Mouse (Mus musculus) heart, postnatal 0 days (tissue): ENCODE results near the gene Ahctf1.
"Not testable (repeated sequence)": the region's sequence is repeated elsewhere in the genome, so short reads cannot be mapped to it uniquely, and the experiment has no call there.

Experiments
- CTCF ChIP-seq: IDR thresholded peaks from 2 replicates; pipeline ENCODE4 v1.5.1; 2016; ENCODE audit warnings: antibody characterized with exemption, control low read depth, low read depth
- EP300 ChIP-seq: IDR thresholded peaks from 2 replicates; pipeline ENCODE4 v1.6.1; 2016; ENCODE audit warnings: antibody characterized with exemption, low read depth

DNA sequence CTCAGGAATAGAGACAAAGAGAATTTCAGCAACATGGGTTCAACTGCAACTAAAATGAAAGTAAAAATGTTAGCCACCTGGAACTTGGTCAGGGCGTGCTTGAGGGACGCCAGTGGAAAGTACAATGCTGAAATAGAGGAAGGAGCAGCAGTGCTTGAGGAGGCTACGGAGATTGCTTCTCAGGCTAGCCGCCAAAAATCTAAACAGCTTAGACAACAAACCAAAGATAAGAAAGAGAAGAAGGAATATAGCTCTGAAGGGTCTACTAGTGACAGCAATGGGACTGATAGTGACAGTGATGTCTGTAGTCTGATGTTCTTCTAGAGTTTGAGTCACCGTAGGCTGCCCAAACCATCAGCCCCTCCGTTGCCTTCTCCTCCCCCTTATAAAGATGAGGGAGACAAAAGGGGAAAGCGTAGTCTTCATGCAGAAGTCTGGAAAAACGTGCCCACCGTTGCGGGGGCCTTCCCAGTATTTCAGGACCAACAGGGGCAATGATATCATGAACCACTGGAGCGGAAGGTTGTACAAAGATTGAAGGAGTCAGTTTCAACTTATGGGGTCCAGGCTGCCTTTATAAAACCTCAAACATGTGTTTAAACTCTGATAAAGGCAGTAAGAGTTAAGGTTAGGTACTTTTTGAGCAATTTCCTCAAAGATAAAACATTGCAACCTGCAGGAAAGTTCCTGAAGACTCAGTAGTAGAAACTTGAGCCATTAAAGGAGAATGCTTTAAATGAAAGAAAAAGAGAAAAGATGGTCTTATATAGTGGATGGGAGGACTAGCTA lies 15.2 kb upstream of the Ahctf1 start:
- not testable (repeated sequence) for TF ChIP-seq CTCF, EP300
